Mouse (Mus musculus) mouse embryonic stem cell (cell line): ENCODE measurements at regions not wholly inside any gene's neighbourhood (a gene's known extent, or its start where the extent isn't known, plus 50 kb on each side); places are given as distances from the start of the nearest gene placed in this dataset.

Experiments used
- in situ Hi-C, 2 experiments: fragments of 300-500 bp; cut with MboI; formaldehyde crosslinking; loops; 1 replicate in 1 of 2; 3 replicates in 1 of 2; pipeline ENCODE4 v1.14.3; 2019 to 2020; ENCODE audit warnings: low sequenced_read_pairs in 2 of 2, low pct_unique_long_range_greater_than_20kb in 1 of 2, mixed read lengths in 1 of 2; ENCODE audit not compliant: unreplicated experiment in 1 of 2

DNA sequence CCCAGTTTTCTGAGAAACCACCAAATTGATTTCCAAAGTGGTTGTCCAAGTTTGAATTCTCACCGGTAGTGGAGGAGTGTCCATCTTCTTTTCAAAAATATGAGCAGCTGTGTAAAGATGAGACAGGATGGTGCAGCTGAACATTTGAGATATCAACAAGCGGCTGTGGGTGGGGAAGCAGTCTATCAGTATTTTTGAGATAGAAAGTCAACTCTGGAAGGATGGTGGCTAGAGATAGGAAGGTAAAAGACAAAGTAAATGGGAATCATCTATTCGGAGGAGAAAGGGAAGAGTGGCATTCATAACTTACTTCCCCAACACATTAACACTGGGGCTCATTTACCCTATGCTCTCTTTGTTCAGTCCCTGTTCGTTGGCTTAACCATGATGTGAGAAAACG is 146.9 kb upstream of the Gmnc start:
- in situ Hi-C loops, result loop anchor here in 1 of 2 experiments (25.0 kb wide), 1 partner anchor 901 kb away; no protein-coding TSS in a partner anchor

DNA sequence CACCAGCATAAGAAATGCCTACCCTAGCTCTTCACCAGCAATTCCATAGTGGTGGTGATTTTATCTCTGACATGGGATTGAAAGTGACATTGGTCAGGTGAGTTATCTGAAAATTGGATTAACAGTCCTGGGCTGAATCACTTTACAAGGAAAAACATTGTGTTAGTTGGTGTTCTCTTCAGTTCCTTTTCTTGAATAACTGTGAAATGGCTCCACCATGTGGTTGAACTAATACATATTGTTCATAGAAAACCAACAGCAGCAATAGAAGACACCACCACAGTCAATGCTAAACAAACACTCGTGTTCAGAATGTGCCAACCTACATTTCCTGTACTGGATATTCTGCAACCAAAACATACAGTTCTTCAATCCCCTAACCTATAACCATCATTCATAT is 147.5 kb upstream of the Gmnc start:
- in situ Hi-C loops, result loop anchor here in 1 of 2 experiments (25.0 kb wide), 1 partner anchor 902 kb away; no protein-coding TSS in a partner anchor

DNA sequence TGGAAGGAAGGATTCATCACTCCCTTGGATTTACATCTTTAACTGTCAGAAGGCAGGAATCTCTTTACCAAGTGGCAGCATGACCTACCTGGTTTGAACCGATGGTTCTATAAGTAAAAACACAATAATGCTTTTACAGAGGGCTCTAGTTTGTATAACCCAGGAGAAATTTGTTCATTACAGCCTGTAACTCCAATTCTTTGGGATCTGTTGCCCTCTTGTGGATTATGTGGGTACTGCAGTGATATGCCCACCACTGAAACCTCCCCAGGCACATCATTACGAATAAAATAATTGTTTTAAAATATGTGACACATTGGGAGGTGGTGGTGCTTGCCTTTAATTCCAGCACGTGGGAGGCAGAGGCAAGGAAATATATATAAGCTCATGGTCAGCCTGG is 148.6 kb upstream of the Gmnc start:
- in situ Hi-C loops, result loop anchor here in 1 of 2 experiments (25.0 kb wide), 1 partner anchor 903 kb away; no protein-coding TSS in a partner anchor

- in situ Hi-C loops, result loop anchor here in 1 of 2 experiments (25.0 kb wide), 1 partner anchor 306 kb away; no protein-coding TSS in a partner anchor
Measured at GRCm38 (mm10) chr16:27155805-27156204, 151.5 kb upstream of the Ostn start.

DNA sequence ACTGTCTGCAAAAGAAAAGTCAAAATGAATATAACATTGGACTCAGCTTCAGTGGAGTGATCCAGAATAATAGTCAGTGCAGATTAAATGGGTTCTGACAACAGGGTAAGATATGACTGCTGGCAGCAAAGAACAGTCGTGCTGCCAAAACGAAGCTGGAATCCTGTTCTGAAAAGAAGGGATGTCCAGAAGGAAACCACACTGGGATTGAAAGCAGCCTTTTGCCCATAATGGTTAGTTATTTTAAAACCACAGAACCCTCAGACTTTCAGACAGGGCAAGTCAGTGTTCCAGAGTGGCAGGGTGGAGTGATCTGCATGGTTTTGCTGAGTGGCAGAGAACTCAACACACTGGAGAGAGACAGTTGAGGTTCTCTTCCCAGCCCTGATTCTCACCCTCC is 111.6 kb upstream of the Ostn start:
- in situ Hi-C loops, result no loop called here
